Mouse (Mus musculus) MEL (cell line): ENCODE data around the gene Mmp9.

Source experiments
- CHD2 ChIP-seq: IDR thresholded peaks from 2 replicates; pipeline ENCODE4 v1.6.1; 2011; ENCODE audit warnings: low read length, improper control_type of control experiment
- CTCF ChIP-seq, 3 experiments: IDR thresholded peaks in 2 of 3; conservative IDR thresholded peaks in 1 of 3; 2 replicates each; pipeline ENCODE4 v1.5.1; 2011 to 2012; ENCODE audit warnings: low read length in 3 of 3, low read depth in 2 of 3, mild to moderate bottlenecking in 2 of 3, improper control_type of control experiment in 1 of 3, inconsistent platforms in 1 of 3, mixed read lengths in 1 of 3, moderate library complexity in 1 of 3; ENCODE audit not compliant: control insufficient read depth in 1 of 3, insufficient read depth in 1 of 3, poor library complexity in 1 of 3, severe bottlenecking in 1 of 3
- EP300 ChIP-seq, 2 experiments: IDR thresholded peaks; 2 replicates each; pipeline ENCODE4 v1.6.1; 2011; ENCODE audit warnings: improper control_type of control experiment in 2 of 2, low read length in 2 of 2, low read depth in 1 of 2, mild to moderate bottlenecking in 1 of 2
- GATA1 ChIP-seq: IDR thresholded peaks from 2 replicates; pipeline ENCODE4 v1.6.1; 2011; ENCODE audit warnings: low read depth, low read length, improper control_type of control experiment
- MAX ChIP-seq: IDR thresholded peaks from 2 replicates; pipeline ENCODE4 v1.6.1; 2011; ENCODE audit warnings: low read length, improper control_type of control experiment
- MEF2A ChIP-seq: IDR thresholded peaks from 2 replicates; pipeline ENCODE4 v1.6.1; 2014; ENCODE audit warnings: low read depth, mild to moderate bottlenecking, inconsistent platforms, low read length, improper control_type of control experiment; ENCODE audit not compliant: poor library complexity, insufficient replicate concordance, severe bottlenecking; ENCODE audit errors: extremely low read depth
- MYC ChIP-seq: IDR thresholded peaks from 2 replicates; pipeline ENCODE4 v1.6.1; 2011; ENCODE audit warnings: low read depth, mild to moderate bottlenecking, low read length, improper control_type of control experiment, moderate library complexity
- POLR2A ChIP-seq, 2 experiments: IDR thresholded peaks; 2 replicates each; pipeline ENCODE4 v1.6.1; 2011 to 2012; ENCODE audit warnings: low read length in 2 of 2, mild to moderate bottlenecking in 2 of 2, control low read depth in 1 of 2, improper control_type of control experiment in 1 of 2, low read depth in 1 of 2, moderate library complexity in 1 of 2; ENCODE audit not compliant: control insufficient read depth in 1 of 2, insufficient read depth in 1 of 2, poor library complexity in 1 of 2
- SIN3A ChIP-seq: IDR thresholded peaks from 2 replicates; pipeline ENCODE4 v1.6.1; 2012; ENCODE audit warnings: low read length, improper control_type of control experiment, inconsistent platforms
- TBP ChIP-seq: IDR thresholded peaks from 2 replicates; pipeline ENCODE4 v1.8.0; 2011; ENCODE audit warnings: low read depth, low read length, improper control_type of control experiment
- ZKSCAN1 ChIP-seq: IDR thresholded peaks from 2 replicates; pipeline ENCODE4 v1.6.1; 2012; ENCODE audit warnings: low read depth, mild to moderate bottlenecking, inconsistent platforms, low read length, improper control_type of control experiment, moderate library complexity

DNA sequence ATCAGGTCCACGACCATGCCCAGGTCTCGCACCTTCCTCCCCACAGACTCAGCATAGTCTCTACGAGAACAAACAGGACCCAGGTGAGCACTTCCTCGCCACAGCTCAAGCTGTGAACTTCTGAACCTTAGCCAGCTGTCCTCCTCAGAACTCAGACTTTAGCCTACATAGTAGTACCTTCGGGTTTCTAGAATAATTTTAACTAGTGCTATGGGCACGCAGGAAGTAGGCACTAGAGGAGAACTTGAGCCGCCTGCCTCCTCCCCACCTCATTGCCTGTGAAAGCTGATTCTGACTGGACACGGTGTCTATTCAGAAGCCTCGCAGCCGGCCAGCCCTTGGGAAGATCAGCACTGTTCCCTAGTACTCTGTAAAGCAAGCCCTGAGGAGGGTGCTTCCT lies 63.7 kb downstream of the Mmp9 start:
- TF ChIP-seq SIN3A = no peak
- TF ChIP-seq MAX = no peak
- TF ChIP-seq GATA1 = no peak
- TF ChIP-seq ZKSCAN1 = no peak
- TF ChIP-seq MYC = no peak
- TF ChIP-seq MEF2A = no peak
- TF ChIP-seq CHD2 = no peak
- no peak for TF ChIP-seq EP300 (IDR thresholded peaks at IDR 0.05; ENCODE audit: low read depth in 1 of 2, low read length in 2 of 2)
- TF ChIP-seq POLR2A (IDR thresholded peaks at IDR 0.05; ENCODE audit: control insufficient read depth in 1 of 2, insufficient read depth in 1 of 2, low read depth in 1 of 2, low read length in 2 of 2, poor library complexity in 1 of 2) = peak in 1 of 2 experiments; percentile 27; a peak in 1 of 4 replicates
- TF ChIP-seq TBP = no peak
- TF ChIP-seq CTCF (IDR thresholded peaks at IDR 0.05 in 2 of 3, conservative IDR thresholded peaks at IDR 0.05 in 1 of 3; ENCODE audit: control insufficient read depth in 1 of 3, insufficient read depth in 1 of 3, low read depth in 2 of 3, low read length in 3 of 3, poor library complexity in 1 of 3, severe bottlenecking in 1 of 3) = no peak
